Mouse (Mus musculus): ENCODE results near the gene Stk32b.

GRCm38 (mm10) chr5:37708124-37708523, 8.8 kb downstream of the Stk32b start:
- TF ChIP-seq CTCF (IDR thresholded peaks at IDR 0.05; ENCODE audit: low read depth, low read length) (no peak), TAL1 (conservative IDR thresholded peaks at IDR 0.05; ENCODE audit: low read depth, low read length) (no peak)
